Mouse (Mus musculus): ENCODE results near the gene Calhm3.
"Not testable (repeated sequence)": the region's sequence is repeated elsewhere in the genome, so short reads cannot be mapped to it uniquely, and the experiment has no call there.

Gene Calhm3

DNA sequence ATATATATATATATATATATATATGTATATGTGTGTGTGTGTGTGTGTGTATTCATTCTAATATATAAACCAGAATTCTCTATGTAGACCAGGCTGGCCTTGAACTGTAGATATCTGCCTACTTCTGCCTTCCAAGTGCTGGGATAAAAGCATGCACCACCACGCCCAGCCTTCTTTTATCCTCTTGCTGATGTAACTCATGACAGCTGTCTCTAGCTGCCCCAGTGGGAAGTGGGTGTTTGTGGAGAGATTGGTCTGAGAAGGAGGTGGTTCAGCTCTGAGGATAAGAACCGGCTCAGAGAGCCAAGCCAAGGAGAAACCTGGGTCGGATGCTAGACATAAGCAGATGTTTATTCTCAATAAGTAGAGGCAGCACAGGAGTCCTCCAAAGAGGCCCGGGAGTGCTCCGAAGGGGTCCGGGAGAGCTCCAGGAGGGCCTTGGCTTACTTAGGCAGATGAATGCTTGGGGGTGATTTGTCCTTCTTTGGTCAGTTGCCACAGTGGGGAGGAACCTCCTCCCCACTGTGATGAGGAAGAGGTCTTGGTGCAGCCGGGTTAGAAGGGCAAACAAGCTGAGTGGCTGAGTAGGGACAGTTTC is 10.2 kb upstream of the Calhm3 start:
- DNase-seq (ENCODE audit: low read depth) = peak; percentile 12

DNA sequence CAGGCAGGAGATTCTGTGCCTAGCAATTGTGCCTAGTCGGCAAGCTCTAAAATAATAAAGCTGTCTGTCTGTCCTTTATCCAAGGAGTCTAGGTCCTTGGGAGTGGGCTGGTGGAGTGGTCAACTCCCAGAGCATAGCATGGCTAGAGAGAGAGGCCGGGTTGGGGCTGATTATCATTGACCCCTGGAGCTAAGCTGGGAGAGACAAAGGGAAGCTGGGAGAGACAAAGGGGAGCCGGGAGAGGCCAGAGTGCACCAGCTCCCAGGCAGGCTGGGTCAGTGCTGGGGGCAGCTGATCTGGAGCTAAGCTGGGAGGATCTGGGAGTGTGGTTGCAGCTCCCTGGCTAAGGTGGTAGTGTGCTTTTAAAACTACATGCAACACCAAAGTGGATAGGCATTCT is 9.2 kb upstream of the Calhm3 start:
- no peak for DNase-seq (ENCODE audit: low read depth)

DNA sequence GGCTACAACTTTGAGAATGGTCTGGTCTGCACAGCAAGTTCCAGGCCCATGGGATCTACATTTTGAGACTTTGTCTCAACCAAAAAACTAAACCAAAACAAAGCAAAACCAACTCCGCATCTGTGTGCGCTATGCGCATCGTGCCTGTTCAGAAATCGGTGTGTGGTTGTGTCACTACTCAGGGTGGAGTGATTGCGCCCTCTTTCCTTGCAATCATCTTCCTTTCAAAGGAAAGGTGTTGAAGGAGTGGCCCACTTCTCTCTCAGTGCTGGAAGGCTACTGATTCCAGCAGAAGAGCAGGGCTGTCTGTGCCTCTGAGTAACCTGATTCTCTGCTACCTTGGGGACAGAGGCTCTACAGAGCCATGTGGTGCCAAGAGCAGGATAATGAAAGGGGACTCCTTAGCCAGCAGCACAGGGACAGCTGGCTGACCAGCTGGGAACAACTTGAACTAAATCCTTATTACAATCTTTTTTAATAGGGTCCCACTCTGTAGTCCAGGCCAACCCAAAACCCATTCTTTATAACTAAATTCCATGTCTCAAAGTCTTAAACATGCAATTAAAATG is 5.7 kb upstream of the Calhm3 start:
- no peak for DNase-seq (ENCODE audit: low read depth)

DNA sequence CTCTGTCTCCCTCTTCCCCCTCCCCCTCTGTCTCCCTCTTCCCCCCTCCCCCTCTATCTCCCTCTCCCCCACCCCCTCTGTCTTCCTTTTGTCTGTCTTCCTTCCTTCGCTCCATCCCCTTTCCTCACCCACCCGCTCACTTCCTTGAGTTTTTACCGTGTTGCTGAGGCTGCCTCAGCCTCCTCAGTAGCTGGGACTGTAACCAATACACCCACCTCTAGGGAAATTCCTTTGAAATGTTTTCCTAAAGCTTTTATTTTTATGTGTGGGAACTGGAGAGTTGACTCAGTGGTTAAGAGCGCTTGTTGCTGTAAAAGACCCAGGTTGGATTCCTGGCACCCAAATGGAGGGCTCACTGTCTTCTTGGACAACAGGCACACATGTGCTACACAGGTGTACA is 4.1 kb upstream of the Calhm3 start:
- no peak for DNase-seq (ENCODE audit: low read depth)

DNA sequence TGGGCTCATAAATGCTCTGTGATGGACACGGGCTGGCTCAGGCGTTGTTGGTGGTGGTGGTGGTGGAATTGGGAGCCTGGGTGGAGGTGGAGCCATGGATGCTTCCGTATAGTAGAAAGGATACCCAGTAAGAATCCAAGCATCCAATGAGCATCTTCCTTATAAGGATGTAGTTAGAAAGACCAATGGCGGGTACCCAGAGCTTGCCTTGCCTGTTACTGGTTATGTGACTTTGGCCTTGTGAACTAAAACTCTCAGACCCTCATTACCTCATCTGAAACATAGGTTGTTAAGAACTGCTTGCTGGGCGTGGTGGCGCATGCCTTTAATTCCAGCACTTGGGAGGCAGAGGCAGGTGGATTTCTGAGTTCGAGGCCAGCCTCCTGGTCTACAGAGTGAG is 3.8 kb downstream of the Calhm3 start:
- DNase-seq (ENCODE audit: low read depth) = no peak

DNA sequence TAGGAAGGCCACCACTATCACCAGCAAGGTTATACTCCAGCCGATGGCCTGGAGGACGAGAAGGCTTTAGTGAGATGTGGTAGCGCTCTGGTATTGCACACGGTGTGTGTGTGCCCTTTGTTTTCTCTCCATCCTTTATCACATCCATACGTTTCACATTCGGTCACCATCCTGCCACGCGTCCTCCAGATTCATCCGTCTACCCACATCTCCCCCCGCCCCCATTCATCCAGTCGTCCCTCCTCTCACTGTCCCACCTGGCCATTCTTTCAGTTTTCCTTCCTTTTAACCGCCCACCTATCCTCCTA is 5.5 kb downstream of the Calhm3 start:
- DNase-seq (ENCODE audit: low read depth) = no peak

DNA sequence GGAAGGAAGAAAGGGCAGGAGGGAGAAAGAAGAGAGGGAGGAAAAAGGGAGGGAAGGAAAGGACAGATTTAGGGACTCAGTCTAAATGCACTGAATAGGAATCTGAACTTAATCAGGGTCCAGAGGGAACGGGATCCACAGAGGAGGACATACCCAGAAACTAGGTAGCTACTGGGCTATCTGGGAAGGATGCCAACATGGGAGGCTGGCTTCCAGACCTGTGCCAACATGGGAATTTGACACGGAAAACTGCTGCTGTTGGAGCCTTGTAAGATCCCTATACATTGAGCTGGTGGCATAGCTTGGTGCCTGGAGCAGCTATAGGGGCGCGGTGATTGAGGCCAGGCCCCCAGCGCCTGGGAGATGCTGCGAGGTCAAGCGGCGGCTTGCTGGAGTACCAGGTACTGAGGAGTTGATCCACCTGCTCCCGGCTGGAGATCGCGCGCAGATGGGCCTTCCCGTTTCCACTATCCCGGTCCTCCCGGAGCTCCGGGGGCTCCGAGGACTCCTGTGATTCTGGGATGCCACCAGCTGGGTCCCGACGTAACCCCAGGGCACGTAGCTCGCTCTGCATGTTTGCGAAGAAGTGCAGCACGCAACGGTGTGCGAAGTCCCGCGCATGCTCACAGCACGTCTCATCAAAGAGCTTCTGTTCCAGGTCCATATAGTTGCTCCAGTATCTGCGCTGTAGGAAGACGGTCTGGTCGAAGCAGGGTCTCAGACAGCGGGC is 6.1 kb downstream of the Calhm3 start:
- DNase-seq (ENCODE audit: low read depth) = no peak

DNA sequence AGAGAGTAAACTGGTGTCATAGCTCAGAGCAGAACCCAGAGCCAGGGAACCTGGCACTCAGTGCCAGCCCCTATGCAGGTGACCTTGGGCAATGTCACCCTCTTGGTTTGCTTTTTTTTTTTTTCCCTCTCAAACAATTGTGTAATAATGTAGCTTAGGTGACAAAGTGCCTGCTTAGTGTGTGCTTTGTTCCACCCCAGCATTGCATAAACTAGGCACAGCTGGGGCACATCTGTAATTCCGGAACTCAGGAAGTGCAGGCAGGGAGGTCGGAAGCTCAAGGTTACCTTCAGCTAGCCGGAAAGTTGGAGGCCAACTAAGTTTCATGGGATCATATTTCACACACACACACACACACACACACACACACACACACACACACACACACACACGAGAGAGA is 7.7 kb downstream of the Calhm3 start:
- no peak for DNase-seq (ENCODE audit: low read depth)

DNA sequence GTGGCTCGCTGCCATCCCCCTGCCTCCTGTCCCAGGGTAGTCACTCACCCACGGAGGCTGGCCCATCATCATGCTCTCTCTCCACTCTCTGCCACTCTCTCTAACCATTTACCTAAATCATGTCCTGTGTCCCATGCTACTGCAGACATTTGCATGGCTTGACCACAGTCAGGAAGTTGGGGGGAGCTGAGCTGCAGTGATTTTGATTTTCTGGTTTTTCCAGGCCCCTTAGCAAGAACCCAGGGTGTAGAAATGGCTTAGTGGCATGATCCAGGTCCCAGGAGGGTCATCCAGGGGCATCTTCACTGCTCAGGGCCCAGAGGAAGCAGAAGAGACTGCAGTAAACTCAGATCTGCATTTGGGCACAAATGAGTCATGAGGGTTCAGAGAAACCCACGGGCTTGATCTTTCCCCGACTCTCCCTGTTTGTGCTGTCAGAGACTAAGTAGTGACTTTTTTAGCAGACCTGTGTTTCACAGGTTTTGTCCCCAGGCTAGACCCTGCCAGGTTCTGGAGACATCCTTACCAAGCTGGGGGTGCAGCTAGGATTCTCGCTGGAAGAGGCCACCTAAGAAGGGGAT is 9.2 kb downstream of the Calhm3 start:
- DNase-seq (ENCODE audit: low read depth) = no peak

DNA sequence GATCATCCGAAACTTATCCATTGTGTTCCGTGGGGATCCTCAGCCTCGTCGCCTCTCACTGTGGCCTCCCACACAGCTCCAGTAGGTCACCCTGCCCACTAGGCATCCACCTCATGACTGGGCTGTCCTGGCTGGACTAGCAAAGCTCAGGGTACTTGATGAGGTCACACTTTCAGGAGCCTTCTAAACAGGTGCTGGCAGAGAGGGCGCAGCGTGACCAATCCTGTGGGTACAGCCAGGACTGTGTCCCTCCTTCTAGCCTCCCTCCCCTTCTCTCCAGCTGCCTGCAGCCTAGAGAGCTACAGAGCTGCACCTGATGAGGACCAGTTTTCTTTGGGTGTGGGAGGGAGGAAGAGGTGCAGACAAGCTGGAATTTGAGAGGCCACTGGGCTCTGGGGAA is 13.4 kb downstream of the Calhm3 start, which contains the start of gene Calhm1:
Gene Calhm1, minus strand, starts transcription at position 101 of the 400 bp plus-strand sequence.
- no peak for DNase-seq (ENCODE audit: low read depth)

DNA sequence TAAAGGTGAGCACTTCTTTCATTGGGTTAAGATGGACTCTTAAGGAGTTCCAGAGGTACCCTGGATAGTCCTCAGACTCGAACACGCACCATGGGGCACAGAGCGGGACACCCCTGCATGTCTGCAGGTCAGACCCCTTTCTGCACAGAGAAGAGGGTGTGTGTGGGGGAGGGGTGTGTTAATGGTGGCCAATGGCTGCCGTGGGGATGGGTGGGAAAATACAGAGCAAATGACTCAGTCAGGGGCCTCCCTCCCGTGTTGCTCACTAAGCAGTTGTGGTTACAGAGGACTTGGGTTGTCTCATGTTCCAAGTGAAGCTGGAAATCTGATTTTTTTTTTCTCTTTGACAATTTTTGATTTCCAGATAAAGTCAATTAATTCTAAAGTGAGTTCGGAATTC is 15.1 kb downstream of the Calhm3 start:
- no peak for DNase-seq (ENCODE audit: low read depth)

DNA sequence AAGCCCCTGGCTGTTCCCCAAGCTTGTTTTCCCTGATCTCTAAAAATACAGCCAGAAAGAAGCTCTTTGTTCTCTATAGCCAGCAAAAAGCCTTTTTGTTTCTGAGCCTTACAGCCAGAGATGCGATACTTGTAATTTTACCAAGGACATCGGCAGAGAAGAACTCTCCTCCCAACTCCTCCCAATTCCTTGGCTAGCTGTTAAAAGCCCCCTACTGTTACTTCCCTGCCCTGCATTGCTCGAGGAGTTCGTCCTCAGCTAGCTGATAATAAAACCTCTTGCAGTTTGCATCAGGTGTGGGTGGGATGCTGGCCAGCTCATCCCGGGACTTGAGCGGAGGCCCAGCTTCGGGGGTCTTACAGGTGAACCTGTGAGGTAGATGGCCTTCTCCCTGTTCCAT is 18.0 kb downstream of the Calhm3 start:
- not testable (repeated sequence) for DNase-seq (ENCODE audit: low read depth)

DNA sequence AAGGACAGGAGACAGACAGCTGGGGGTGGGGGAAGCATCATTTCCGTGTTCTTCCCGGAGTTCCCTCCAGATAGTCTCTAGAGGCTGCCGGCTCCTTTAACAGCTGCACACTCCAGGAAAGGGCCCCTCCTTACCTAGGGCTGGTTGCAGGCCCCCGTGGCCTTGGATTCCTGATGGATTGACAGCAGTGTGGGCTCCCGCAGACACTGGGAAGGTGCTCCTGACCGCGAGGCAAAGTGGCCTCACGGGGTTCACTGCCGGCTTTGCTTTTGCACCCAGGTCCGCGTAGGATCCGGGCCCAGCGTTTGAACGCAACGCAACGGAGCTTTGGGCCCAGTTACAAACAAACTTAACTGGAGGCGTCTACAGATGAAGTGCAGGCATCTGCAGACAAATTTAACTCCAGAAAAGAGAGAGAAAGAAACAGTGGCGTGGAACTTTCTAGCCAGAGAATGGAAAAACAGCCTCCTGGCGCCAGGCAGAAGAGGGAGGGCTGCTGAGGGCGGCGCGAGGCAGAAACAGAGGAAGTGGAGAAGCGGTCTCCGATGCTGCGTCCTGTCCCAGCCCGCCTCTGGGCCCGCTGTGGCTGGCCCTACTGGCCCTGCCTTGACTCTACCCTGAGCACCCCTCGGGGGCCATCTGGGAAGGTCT is 19.7 kb downstream of the Calhm3 start, which contains the start of gene Calhm2:
Gene Calhm2, minus strand, starts transcription at position 524 of the 651 bp plus-strand sequence.
- DNase-seq (ENCODE audit: low read depth) = peak; percentile 64

DNA sequence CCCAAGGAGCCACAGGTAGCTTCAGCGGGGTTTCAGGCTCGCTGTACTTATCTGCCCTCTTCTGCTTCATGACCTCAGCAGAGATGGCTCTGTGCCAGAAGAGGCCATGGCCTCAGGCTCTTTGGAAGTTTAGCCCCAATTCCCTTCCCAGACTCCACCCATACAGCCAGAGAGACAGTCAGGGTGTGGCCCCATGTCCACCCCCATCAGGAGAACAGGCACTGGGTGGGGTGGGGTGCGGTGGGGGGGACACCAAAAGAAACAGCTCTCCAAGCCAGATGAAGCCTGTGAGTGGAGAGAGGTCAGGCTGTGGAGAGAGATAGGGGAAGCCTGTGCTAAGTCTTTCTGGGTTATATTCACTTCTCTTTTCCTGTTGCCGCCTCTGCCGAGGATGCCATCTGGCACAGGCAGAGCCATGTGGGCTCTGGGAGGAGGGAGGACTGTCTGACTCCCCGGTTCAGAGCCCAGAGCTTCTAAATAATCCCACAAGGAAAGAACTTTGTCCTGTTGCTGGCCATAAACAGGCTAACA is 20.4 kb downstream of the Calhm3 start:
- peak; percentile 54 for DNase-seq (ENCODE audit: low read depth)

DNA sequence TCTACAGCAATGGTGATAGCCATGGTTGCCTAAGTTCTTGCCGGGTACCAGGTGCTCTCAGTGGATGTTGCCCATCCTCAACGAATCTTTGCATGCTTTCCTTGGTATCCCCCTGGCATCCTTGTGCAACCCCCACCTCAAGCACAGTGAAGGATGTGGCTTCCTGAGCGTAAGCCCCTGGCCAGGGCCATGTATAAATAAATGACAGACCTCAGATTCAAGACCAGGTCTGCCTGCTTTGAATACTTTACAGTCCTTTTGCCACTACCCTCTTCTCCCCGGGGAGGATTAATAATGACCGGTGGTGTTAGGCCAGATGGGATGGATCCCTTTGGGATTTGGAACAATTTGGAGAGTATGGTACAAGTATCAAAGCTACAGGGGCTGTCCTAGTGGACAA is 21.4 kb downstream of the Calhm3 start:
- no peak for DNase-seq (ENCODE audit: low read depth)

DNA sequence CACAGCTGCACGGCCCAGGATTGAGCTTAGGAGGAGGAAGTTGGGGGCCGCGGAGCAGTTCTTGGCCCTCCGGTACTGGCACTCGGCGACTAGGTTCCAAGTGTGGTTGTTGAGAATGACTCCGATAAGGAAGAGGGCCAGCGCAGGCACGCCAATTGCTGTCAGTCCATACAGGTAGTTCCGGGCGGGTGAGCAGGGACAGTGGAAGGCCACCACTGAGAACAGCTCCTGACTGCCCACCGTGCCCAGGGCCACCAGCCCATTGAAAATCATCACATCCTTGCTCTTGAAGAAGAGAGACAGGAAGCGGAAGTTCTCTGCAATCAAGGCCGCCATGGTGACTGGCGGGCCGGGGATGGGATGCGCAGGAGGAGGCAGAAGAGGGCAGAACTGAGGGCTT is 22.0 kb downstream of the Calhm3 start:
- DNase-seq (ENCODE audit: low read depth) = no peak

DNA sequence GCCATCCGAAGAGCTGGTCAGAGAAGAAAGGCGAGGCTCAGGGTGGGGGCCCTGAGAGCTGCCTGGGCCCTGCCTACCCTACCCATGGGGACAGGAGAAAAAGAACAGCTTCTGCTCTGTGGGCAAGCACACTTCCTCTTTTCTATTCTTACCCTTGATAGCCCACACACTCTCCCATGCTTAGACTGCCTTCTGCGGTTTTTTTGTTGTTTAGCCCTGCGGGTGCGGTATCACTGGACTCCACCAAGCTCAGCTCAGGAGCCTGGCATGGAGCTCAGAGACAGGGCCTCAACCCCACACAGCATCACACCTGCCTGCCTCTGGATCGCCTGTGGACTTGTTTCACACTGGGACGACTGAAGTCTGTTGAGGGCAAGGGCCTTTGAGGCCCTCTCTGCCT is 24.4 kb downstream of the Calhm3 start:
- DNase-seq (ENCODE audit: low read depth) = peak; percentile 20

DNA sequence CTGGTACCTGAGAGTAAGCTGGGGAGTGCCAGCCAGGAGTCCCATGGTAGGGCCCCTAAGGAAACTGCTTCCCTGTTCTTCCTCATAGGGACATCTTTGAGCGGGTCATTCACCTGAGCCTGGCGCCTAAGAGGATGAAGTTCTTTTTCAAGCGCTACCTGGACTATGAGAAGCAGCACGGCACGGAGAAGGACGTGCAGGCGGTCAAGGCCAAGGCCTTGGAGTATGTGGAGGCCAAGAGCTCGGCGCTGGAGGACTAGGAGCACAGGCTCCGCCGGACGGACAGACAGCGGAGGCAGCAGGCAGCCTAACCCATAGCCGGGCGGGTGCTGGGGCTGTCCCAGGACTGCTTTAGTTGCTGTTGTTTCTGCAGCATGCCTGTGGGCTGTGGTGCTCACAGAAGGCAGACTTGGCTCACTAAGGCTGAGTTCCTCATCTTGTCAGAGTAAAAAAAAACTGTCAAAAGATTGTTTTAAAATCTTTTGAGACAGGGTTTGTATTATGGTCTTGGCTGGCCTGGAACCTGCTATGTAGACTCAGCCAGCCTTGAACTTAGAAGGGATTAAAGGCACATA is 26.9 kb downstream of the Calhm3 start:
- DNase-seq (ENCODE audit: low read depth) = no peak

DNA sequence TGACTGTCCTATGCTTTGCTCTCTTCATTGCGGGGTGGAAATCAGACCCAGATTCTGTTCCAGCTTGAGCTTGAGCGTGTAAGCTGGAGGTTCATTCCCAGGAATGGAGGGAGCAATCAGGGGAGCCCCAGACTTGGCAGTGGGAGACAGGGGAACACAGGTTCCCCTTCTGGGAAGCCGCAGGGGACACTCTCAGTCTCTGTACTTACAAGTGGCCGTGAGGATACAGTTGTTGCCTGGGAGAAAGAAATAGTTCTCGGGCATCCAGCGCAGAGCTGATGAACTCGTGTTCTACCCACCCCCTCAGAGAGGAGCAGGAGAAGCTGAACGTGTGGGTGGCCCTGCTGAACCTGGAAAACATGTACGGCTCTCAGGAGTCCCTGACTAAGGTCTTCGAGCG is 28.7 kb downstream of the Calhm3 start:
- DNase-seq (ENCODE audit: low read depth) = no peak

DNA sequence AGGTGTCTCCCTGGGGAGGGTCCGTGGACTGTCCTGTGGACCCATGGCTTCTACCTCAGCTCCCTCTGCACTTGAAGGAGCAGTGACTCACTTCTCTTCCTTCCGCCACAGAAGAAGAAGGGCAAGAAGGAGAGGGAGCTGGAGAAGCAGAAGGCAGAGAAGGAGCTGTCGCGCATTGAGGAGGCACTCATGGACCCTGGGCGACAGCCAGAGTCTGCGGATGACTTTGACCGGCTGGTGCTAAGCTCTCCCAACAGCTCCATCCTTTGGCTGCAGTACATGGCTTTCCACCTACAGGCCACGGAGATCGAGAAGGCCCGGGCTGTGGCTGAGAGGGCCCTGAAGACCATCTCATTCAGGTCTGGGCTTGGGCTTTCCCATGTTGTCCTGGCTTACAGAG is 29.4 kb downstream of the Calhm3 start:
- DNase-seq (ENCODE audit: low read depth) = no peak

DNA sequence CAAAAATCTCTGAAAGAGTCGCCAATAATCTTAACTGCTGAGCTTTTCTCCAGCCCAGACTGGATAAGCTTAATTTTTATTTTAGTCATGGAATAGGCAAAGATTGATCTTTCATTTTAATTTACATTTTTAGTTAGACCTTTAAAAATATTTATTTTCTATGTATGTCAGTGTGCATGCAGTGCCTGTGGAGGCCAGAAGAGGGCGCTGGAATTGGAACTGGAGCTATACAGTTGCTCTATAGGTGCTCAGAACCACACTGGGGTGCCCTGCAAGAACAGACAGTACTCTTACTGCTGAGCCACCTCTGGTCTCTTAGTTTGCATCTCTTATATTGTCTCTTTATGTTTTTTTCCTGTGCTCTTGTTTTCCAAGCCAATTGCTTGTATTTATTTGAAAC is 34.8 kb downstream of the Calhm3 start:
- peak; percentile 58 for DNase-seq (ENCODE audit: low read depth)

DNA sequence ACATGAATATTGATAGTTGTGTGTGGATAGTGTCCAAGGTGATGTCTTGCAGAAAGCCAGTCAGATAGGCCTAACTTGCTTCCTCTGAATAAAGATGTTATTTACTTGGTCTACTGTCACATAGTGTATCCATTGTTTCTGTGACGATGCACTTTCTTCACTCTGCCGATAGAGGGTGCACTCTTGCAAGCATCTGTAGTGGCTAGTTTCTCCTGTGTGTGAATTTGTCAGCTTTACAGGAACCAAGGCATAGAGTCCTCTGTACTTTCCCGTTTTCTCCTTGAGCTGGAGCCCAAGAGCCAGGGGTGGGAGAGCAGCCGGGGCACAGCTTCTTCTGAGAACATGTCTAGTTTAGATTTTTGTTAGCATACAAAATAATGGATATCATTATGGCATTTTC is 36.5 kb downstream of the Calhm3 start:
- DNase-seq (ENCODE audit: low read depth) = peak; percentile 46
